Mouse (Mus musculus): ENCODE data around the gene Stac. TPM values are rescaled to one million over a fixed set of nuclear protein-coding genes. Genes with fewer than 3 reads are reported as not detected.
A peak's percentile ranks its signal among the peaks of the same experiment; 100 is the strongest.

Stac gene
- polyA plus RNA-seq, 1 experiment from 2014 or later, result 4.0 TPM

GRCm38 (mm10) chr9:111563226-111563625 lies 126.9 kb downstream of the Stac start:
- Histone ChIP-seq H3K9ac (replicated peaks; ENCODE audit: low read length) (no peak overlapping the region), H3K27ac (ENCODE audit: low read length) (peak overlapping the region; percentile 46; the same call in 1 of the 2 replicates), H3K9me3 (ENCODE audit: low read length) (no peaks in the 10 kb centered on the region), H3K27me3 (ENCODE audit: insufficient read depth, low read length) (no peaks in the 10 kb centered on the region), H3K4me2 (replicated peaks; ENCODE audit: low read depth, low read length) (peak overlapping the region; percentile 23; the same call in 1 of the 2 replicates), H3K4me1 (ENCODE audit: insufficient read depth, low read length) (peaks cover 15% of the 10 kb centered on the region), H3K4me3 (ENCODE audit: low read length) (no peak overlapping the region), H3K36me3 (ENCODE audit: insufficient read depth, low read length) (no peaks in the 10 kb centered on the region)
- no peak; the same call in 1 of the 2 replicates for ATAC-seq (ENCODE audit: low FRiP score, low TSS enrichment)
- 64% methylated on average over 7 of the region's 7 CpGs for WGBS

GRCm38 (mm10) chr9:111562217-111562988 lies 127.7 kb downstream of the Stac start:
- H3K27me3 ChIP-seq (ENCODE audit: insufficient read depth, low read length), result no peaks in the 10 kb centered on the region
- H3K4me1 ChIP-seq (ENCODE audit: insufficient read depth, low read length), result peaks cover 15% of the 10 kb centered on the region
- H3K4me3 ChIP-seq (ENCODE audit: low read length), result no peak overlapping the region
- WGBS, result 20% methylated on average over 19 of the region's 19 CpGs
- no peaks in the 10 kb centered on the region for H3K9me3 ChIP-seq (ENCODE audit: low read length)
- H3K36me3 ChIP-seq (ENCODE audit: insufficient read depth, low read length), result no peaks in the 10 kb centered on the region
- ATAC-seq (ENCODE audit: low FRiP score, low TSS enrichment), result peak; percentile 78
- H3K27ac ChIP-seq (ENCODE audit: low read length), result peak overlapping the region; percentile 46
- H3K9ac ChIP-seq (replicated peaks; ENCODE audit: low read length), result no peak overlapping the region
- H3K4me2 ChIP-seq (replicated peaks; ENCODE audit: low read depth, low read length), result peak overlapping the region; percentile 23; the same call in 1 of the 2 replicates

- H3K9me3 ChIP-seq (ENCODE audit: low read length), result no peaks in the 10 kb centered on the region
- H3K4me2 ChIP-seq (replicated peaks; ENCODE audit: low read depth, low read length), result no peak overlapping the region
- no peak for ATAC-seq (ENCODE audit: low FRiP score, low TSS enrichment)
- 83% methylated on average over 3 of the region's 3 CpGs for WGBS
- H3K4me3 ChIP-seq (ENCODE audit: low read length), result no peak overlapping the region
- H3K4me1 ChIP-seq (ENCODE audit: insufficient read depth, low read length), result peaks cover 9% of the 10 kb centered on the region; the same call in 1 of the 2 replicates
- no peak overlapping the region for H3K9ac ChIP-seq (replicated peaks; ENCODE audit: low read length)
- H3K27me3 ChIP-seq (ENCODE audit: insufficient read depth, low read length), result no peaks in the 10 kb centered on the region
- H3K27ac ChIP-seq (ENCODE audit: low read length), result no peak overlapping the region
- no peaks in the 10 kb centered on the region for H3K36me3 ChIP-seq (ENCODE audit: insufficient read depth, low read length)
These were observed 133.4 kb downstream of the Stac start for GRCm38 (mm10) chr9:111556699-111557098.

GRCm38 (mm10) chr9:111552865-111553264 lies 137.3 kb downstream of the Stac start:
- no peaks in the 10 kb centered on the region for H3K9me3 ChIP-seq (ENCODE audit: low read length)
- H3K4me1 ChIP-seq (ENCODE audit: insufficient read depth, low read length), result peaks cover 9% of the 10 kb centered on the region; the same call in 1 of the 2 replicates
- no peaks in the 10 kb centered on the region for H3K36me3 ChIP-seq (ENCODE audit: insufficient read depth, low read length)
- H3K27me3 ChIP-seq (ENCODE audit: insufficient read depth, low read length), result no peaks in the 10 kb centered on the region
- ATAC-seq (ENCODE audit: low FRiP score, low TSS enrichment), result peak; percentile 36; the same call in 1 of the 2 replicates
- H3K27ac ChIP-seq (ENCODE audit: low read length), result no peak overlapping the region
- H3K4me3 ChIP-seq (ENCODE audit: low read length), result no peak overlapping the region
- WGBS, result 8% methylated on average over 3 of the region's 3 CpGs
- H3K4me2 ChIP-seq (replicated peaks; ENCODE audit: low read depth, low read length), result no peak overlapping the region
- no peak overlapping the region for H3K9ac ChIP-seq (replicated peaks; ENCODE audit: low read length)

- Histone ChIP-seq H3K27me3 (ENCODE audit: insufficient read depth, low read length) (no peaks in the 10 kb centered on the region), H3K9ac (replicated peaks; ENCODE audit: low read length) (no peak overlapping the region), H3K9me3 (ENCODE audit: low read length) (no peaks in the 10 kb centered on the region), H3K27ac (ENCODE audit: low read length) (no peak overlapping the region), H3K4me2 (replicated peaks; ENCODE audit: low read depth, low read length) (no peak overlapping the region), H3K4me1 (ENCODE audit: insufficient read depth, low read length) (peaks cover 9% of the 10 kb centered on the region; the same call in 1 of the 2 replicates), H3K36me3 (ENCODE audit: insufficient read depth, low read length) (no peaks in the 10 kb centered on the region), H3K4me3 (ENCODE audit: low read length) (no peak overlapping the region)
- WGBS, result 66% methylated on average over 15 of the region's 15 CpGs
- no peak for ATAC-seq (ENCODE audit: low FRiP score, low TSS enrichment)
These were observed 138.5 kb downstream of the Stac start for GRCm38 (mm10) chr9:111551461-111552190.

- Histone ChIP-seq H3K27ac (ENCODE audit: low read length) (no peak overlapping the region; the same call in 1 of the 2 replicates), H3K4me3 (ENCODE audit: low read length) (no peak overlapping the region), H3K9ac (replicated peaks; ENCODE audit: low read length) (no peak overlapping the region), H3K9me3 (ENCODE audit: low read length) (no peaks in the 10 kb centered on the region), H3K36me3 (ENCODE audit: insufficient read depth, low read length) (no peaks in the 10 kb centered on the region), H3K4me1 (ENCODE audit: insufficient read depth, low read length) (peaks cover 9% of the 10 kb centered on the region; the same call in 1 of the 2 replicates), H3K4me2 (replicated peaks; ENCODE audit: low read depth, low read length) (no peak overlapping the region), H3K27me3 (ENCODE audit: insufficient read depth, low read length) (no peaks in the 10 kb centered on the region)
- ATAC-seq (ENCODE audit: low FRiP score, low TSS enrichment), result peak; percentile 58; the same call in 1 of the 2 replicates
- WGBS, result 73% methylated on average over 8 of the region's 8 CpGs
These were observed 139.2 kb downstream of the Stac start for GRCm38 (mm10) chr9:111550963-111551321.

GRCm38 (mm10) chr9:111550281-111550962 lies 139.7 kb downstream of the Stac start:
- WGBS, result 76% methylated on average over 21 of the region's 21 CpGs
- Histone ChIP-seq H3K4me2 (replicated peaks; ENCODE audit: low read depth, low read length) (no peak overlapping the region), H3K27ac (ENCODE audit: low read length) (peak overlapping the region; percentile 61; the same call in 1 of the 2 replicates)

GRCm38 (mm10) chr9:111542663-111543062 lies 147.5 kb downstream of the Stac start:
- Histone ChIP-seq H3K36me3 (ENCODE audit: insufficient read depth, low read length) (no peaks in the 10 kb centered on the region), H3K27ac (ENCODE audit: low read length) (no peak overlapping the region), H3K9me3 (ENCODE audit: low read length) (0 out of 2 replicates have a peak, but pooled peaks cover 5% of the 10 kb centered on the region), H3K4me2 (replicated peaks; ENCODE audit: low read depth, low read length) (no peak overlapping the region), H3K27me3 (ENCODE audit: insufficient read depth, low read length) (no peaks in the 10 kb centered on the region), H3K9ac (replicated peaks; ENCODE audit: low read length) (no peak overlapping the region), H3K4me3 (ENCODE audit: low read length) (no peak overlapping the region), H3K4me1 (ENCODE audit: insufficient read depth, low read length) (no peaks in the 10 kb centered on the region)
- ATAC-seq (ENCODE audit: low FRiP score, low TSS enrichment), result no peak
- 48% methylated on average over 6 of the region's 6 CpGs for WGBS

More at GRCm38 (mm10) chr9:111550281-111550962, 139.7 kb downstream of the Stac start:
- no peaks in the 10 kb centered on the region for H3K36me3 ChIP-seq (ENCODE audit: insufficient read depth, low read length)
- H3K4me3 ChIP-seq (ENCODE audit: low read length), result no peak overlapping the region
- no peak overlapping the region for H3K9ac ChIP-seq (replicated peaks; ENCODE audit: low read length)
- H3K27me3 ChIP-seq (ENCODE audit: insufficient read depth, low read length), result no peaks in the 10 kb centered on the region
- no peaks in the 10 kb centered on the region for H3K9me3 ChIP-seq (ENCODE audit: low read length)
- H3K4me1 ChIP-seq (ENCODE audit: insufficient read depth, low read length), result peaks cover 9% of the 10 kb centered on the region; the same call in 1 of the 2 replicates
- peak; percentile 8; the same call in 1 of the 2 replicates for ATAC-seq (ENCODE audit: low FRiP score, low TSS enrichment)

- Histone ChIP-seq H3K4me3 (ENCODE audit: low read length) (no peak overlapping the region), H3K9ac (replicated peaks; ENCODE audit: low read length) (no peak overlapping the region), H3K27me3 (ENCODE audit: insufficient read depth, low read length) (no peaks in the 10 kb centered on the region), H3K36me3 (ENCODE audit: insufficient read depth, low read length) (no peaks in the 10 kb centered on the region), H3K4me2 (replicated peaks; ENCODE audit: low read depth, low read length) (no peak overlapping the region), H3K9me3 (ENCODE audit: low read length) (no peaks in the 10 kb centered on the region), H3K27ac (ENCODE audit: low read length) (no peak overlapping the region), H3K4me1 (ENCODE audit: insufficient read depth, low read length) (peaks cover 9% of the 10 kb centered on the region)
- WGBS, result 57% methylated on average over 8 of the region's 8 CpGs
- ATAC-seq (ENCODE audit: low FRiP score, low TSS enrichment), result no peak
These were observed 154.6 kb downstream of the Stac start for GRCm38 (mm10) chr9:111535445-111536064.

All from kidney, embryonic 16.5 days (tissue).